Mouse (Mus musculus) E14TG2a.4 (cell line): ENCODE measurements around the gene Dcaf15.

Source experiments
- CTCF ChIP-seq: conservative IDR thresholded peaks from 2 replicates; pipeline ENCODE4 v1.5.1; 2014; ENCODE audit warnings: low read length
- NANOG ChIP-seq: IDR thresholded peaks from 2 replicates; pipeline ENCODE4 v1.6.1; 2014; ENCODE audit warnings: borderline replicate concordance, low read length, mixed read lengths
- POU5F1 ChIP-seq: IDR thresholded peaks from 2 replicates; pipeline ENCODE4 v1.6.1; 2014; ENCODE audit warnings: low read length, borderline replicate concordance

DNA sequence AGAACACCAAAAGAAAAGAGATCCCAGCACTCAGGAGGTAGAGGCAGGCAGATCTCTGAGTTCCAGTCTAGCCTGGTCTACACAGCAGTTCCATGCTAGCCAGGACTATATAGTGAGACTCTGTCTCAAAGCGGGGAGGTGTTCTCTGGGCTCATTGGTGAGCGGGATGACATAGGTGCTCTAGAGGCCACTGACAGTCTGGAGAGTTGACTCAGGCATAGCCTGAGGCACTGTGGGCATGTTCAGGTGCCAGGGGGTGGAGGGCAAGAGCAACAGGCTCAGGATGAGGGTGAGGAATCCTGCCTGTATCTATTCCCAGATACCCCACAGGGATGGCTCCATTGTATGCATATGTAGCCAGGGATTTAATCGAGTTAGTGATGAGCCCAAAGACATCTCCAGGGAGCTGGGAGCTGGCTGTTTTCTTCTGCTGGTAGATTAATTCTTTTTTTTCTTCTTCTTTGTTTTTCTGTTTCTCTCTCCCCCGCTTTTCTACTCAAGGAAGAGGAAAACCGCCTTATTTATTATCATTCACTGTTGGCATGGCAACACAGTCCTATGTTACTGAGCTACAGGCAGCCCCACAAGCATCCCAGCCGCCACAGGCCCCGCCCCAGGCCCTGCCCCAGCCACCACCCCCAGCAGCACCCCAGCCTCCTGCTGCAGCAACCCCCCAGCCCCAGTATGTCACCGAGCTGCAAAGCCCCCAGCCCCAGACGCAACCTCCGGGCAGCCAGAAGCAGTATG lies 31.2 kb downstream of the Dcaf15 start:
- TF ChIP-seq CTCF (no peak), POU5F1 (no peak), NANOG (no peak)
